Mouse (Mus musculus) heart, postnatal 0 days (tissue): Measurements from ENCODE around the gene D17Wsu92e.

Experiments
- CTCF ChIP-seq: IDR thresholded peaks from 2 replicates; pipeline ENCODE4 v1.5.1; 2016; ENCODE audit warnings: antibody characterized with exemption, control low read depth, low read depth
- EP300 ChIP-seq: IDR thresholded peaks from 2 replicates; pipeline ENCODE4 v1.6.1; 2016; ENCODE audit warnings: antibody characterized with exemption, low read depth

DNA sequence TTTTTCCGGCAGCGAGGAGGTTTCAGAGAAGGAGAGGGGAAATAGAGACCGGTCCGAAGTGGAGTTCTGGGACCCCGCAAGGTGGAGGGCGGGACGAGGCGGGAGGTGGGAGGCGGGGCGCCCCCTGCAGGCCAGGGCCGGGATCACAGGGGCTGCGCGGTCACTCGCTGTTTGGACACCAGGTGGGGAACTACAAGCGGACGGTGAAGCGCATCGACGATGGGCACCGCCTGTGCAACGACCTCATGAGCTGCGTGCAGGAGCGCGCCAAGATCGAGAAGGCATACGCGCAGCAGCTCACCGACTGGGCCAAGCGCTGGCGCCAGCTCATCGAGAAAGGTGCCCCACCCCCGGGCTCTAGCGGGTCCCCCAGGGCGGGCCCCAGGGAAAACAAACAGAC is 117.9 kb downstream of the D17Wsu92e start:
- no peak for TF ChIP-seq EP300
- TF ChIP-seq CTCF = peak; percentile 68
